Mouse (Mus musculus): ENCODE measurements around the gene Gm5414. TPM values are rescaled to one million over a fixed set of nuclear protein-coding genes. Genes with fewer than 3 reads are reported as not detected.

The Gm5414 gene
- polyA plus RNA-seq, 1 experiment from 2014 or later, result not detected

Small RNAs within 50 kb of the gene (microRNA-seq; reads per million reads assigned to microRNA genes)
- gene Gm44383 (not detected), gene Gm44479 (not detected)

Other genes with a start within 250 kb of the Gm5414 start
- 17.4 and 28.2 TPM in 2 replicates for gene Krt7, start 217.1 kb downstream of the Gm5414 start, polyA plus RNA-seq (2015; fragmentation: Nextera tagmentation; extraction: Ambion mirVana)
- gene Krt87, start 189.4 kb downstream of the Gm5414 start, polyA plus RNA-seq (2015; fragmentation: Nextera tagmentation; extraction: Ambion mirVana), result 0.15 TPM in 1 of 2 replicates, not detected in the other
- not detected in 2 replicates for gene Krt88, start 180.4 kb downstream of the Gm5414 start, polyA plus RNA-seq (2015; fragmentation: Nextera tagmentation; extraction: Ambion mirVana)
- not detected in 2 replicates for gene Krt81, start 164.4 kb downstream of the Gm5414 start, polyA plus RNA-seq (2015; fragmentation: Nextera tagmentation; extraction: Ambion mirVana)
- not detected in 2 replicates for gene Krt86, start 154.7 kb downstream of the Gm5414 start, polyA plus RNA-seq (2015; fragmentation: Nextera tagmentation; extraction: Ambion mirVana)
- not detected in 2 replicates for gene Krt83, start 136.7 kb downstream of the Gm5414 start, polyA plus RNA-seq (2015; fragmentation: Nextera tagmentation; extraction: Ambion mirVana)
- not detected in 2 replicates for gene Gm49425, start 110.9 kb downstream of the Gm5414 start, polyA plus RNA-seq (2015; fragmentation: Nextera tagmentation; extraction: Ambion mirVana)
- gene Krt84, start 95.4 kb downstream of the Gm5414 start, polyA plus RNA-seq (2015; fragmentation: Nextera tagmentation; extraction: Ambion mirVana), result not detected in 2 replicates
- not detected in 2 replicates for gene Krt82, start 77.5 kb downstream of the Gm5414 start, polyA plus RNA-seq (2015; fragmentation: Nextera tagmentation; extraction: Ambion mirVana)
- gene Krt90, start 65.2 kb downstream of the Gm5414 start, polyA plus RNA-seq (2015; fragmentation: Nextera tagmentation; extraction: Ambion mirVana), result 0.09 TPM in 1 of 2 replicates, not detected in the other
- gene Krt75, start 54.3 kb downstream of the Gm5414 start, polyA plus RNA-seq (2015; fragmentation: Nextera tagmentation; extraction: Ambion mirVana), result 0.05 and 0.47 TPM in 2 replicates
- gene Gm5478, start 19.2 kb upstream of the Gm5414 start, polyA plus RNA-seq (2015; fragmentation: Nextera tagmentation; extraction: Ambion mirVana), result not detected in 2 replicates
- gene Krt6b, start 52.1 kb upstream of the Gm5414 start, polyA plus RNA-seq (2015; fragmentation: Nextera tagmentation; extraction: Ambion mirVana), result not detected in 2 replicates
- gene Krt6a, start 66.1 kb upstream of the Gm5414 start, polyA plus RNA-seq (2015; fragmentation: Nextera tagmentation; extraction: Ambion mirVana), result 0.20 and 0.36 TPM in 2 replicates
- 2.8 and 29.6 TPM in 2 replicates for gene Krt5, start 84.7 kb upstream of the Gm5414 start, polyA plus RNA-seq (2015; fragmentation: Nextera tagmentation; extraction: Ambion mirVana)
- gene Krt71, start 114.9 kb upstream of the Gm5414 start, polyA plus RNA-seq (2015; fragmentation: Nextera tagmentation; extraction: Ambion mirVana), result 0.14 TPM in 1 of 2 replicates, not detected in the other
- gene Krt72, start 158.3 kb upstream of the Gm5414 start, polyA plus RNA-seq (2015; fragmentation: Nextera tagmentation; extraction: Ambion mirVana), result 0.34 TPM in 1 of 2 replicates, not detected in the other
- not detected in 2 replicates for gene Krt73, start 174.2 kb upstream of the Gm5414 start, polyA plus RNA-seq (2015; fragmentation: Nextera tagmentation; extraction: Ambion mirVana)
- not detected in 2 replicates for gene Krt2, start 190.0 kb upstream of the Gm5414 start, polyA plus RNA-seq (2015; fragmentation: Nextera tagmentation; extraction: Ambion mirVana)
- gene Krt1, start 222.6 kb upstream of the Gm5414 start, polyA plus RNA-seq (2015; fragmentation: Nextera tagmentation; extraction: Ambion mirVana), result 0.57 and 1.3 TPM in 2 replicates
- 0.13 and 0.20 TPM in 2 replicates for gene Krt77, start 241.5 kb upstream of the Gm5414 start, polyA plus RNA-seq (2015; fragmentation: Nextera tagmentation; extraction: Ambion mirVana)